Mouse (Mus musculus) forebrain, postnatal 0 days (tissue): ENCODE data around the gene Tppp. TPM values are rescaled to one million over a fixed set of nuclear protein-coding genes. Genes with fewer than 3 reads are reported as not detected.

Source experiments
- ATAC-seq: fragments of 200-750 bp; cut with Nextera tagmentation; 2 replicates; pipeline ENCODE4 v1.8.0; 2017; ENCODE audit warnings: mild to moderate bottlenecking, moderate library complexity
- DNase-seq: peaks from one replicate; pipeline ENCODE4 v3.0.0-alpha.2; 2015
- H3K27ac ChIP-seq: fragments of 300-500 bp; sonication (generic); 2 replicates; pipeline ENCODE4 v1.5.1; 2014; ENCODE audit warnings: low read depth, mild to moderate bottlenecking, antibody characterized with exemption, low read length, moderate library complexity, mixed read lengths
- H3K27me3 ChIP-seq: fragments of 300-500 bp; sonication (generic); 2 replicates; pipeline ENCODE4 v1.6.1; 2014; ENCODE audit warnings: mild to moderate bottlenecking, low read length, mixed read lengths; ENCODE audit not compliant: insufficient read depth
- H3K36me3 ChIP-seq: fragments of 300-500 bp; sonication (generic); 2 replicates; pipeline ENCODE4 v1.6.1; 2014; ENCODE audit warnings: mild to moderate bottlenecking, moderate library complexity; ENCODE audit not compliant: insufficient read depth
- H3K4me1 ChIP-seq: fragments of 300-500 bp; sonication (generic); 2 replicates; pipeline ENCODE4 v1.6.1; 2014; ENCODE audit warnings: antibody characterized with exemption; ENCODE audit not compliant: insufficient read depth
- H3K4me2 ChIP-seq: fragments of 300-500 bp; sonication (generic); 2 replicates; pipeline ENCODE4 v1.6.1; 2014; ENCODE audit warnings: low read depth, mild to moderate bottlenecking, moderate library complexity
- H3K4me3 ChIP-seq: fragments of 300-500 bp; sonication (generic); 2 replicates; pipeline ENCODE4 v1.5.1; 2014; ENCODE audit warnings: low read depth, low read length, mixed read lengths
- H3K9ac ChIP-seq: fragments of 300-500 bp; sonication (generic); 2 replicates; pipeline ENCODE4 v1.6.1; 2014; ENCODE audit warnings: mild to moderate bottlenecking
- H3K9me3 ChIP-seq: fragments of 300-500 bp; sonication (generic); 2 replicates; pipeline ENCODE4 v1.6.1; 2016; ENCODE audit warnings: low read length
- CTCF ChIP-seq: sonication (generic); IDR thresholded peaks from 2 replicates; pipeline ENCODE4 v1.5.1; 2016; ENCODE audit warnings: antibody characterized with exemption, control low read depth, low read depth
- WGBS: fragments of 180-500 bp; shearing (Covaris S2); extraction: QIAGEN DNeasy Blood & Tissue Kit; methylation state at CpG from one replicate; pipeline ENCODE4 v1.1.7; 2014; 5-methylcytosine and 5-hydroxymethylcytosine counted together
- polyA plus RNA-seq: library from polyadenylated mRNA; unstranded; fragments of >200 nt; fragmentation: Nextera tagmentation; extraction: Ambion mirVana; gene quantifications from 2 replicates; pipeline ENCODE4 v1.2.1, GENCODE M21; 2015
- total RNA-seq: library from RNA; depleted of rRNA; stranded (reverse); fragments of >200 nt; gene quantifications from 2 replicates; pipeline ENCODE4 v1.2.3, GENCODE M21; 2014

Gene Tppp
- total and polyA plus RNA-seq, 2 experiments from 2014 or later, result 8.2 to 28.9 TPM

DNA sequence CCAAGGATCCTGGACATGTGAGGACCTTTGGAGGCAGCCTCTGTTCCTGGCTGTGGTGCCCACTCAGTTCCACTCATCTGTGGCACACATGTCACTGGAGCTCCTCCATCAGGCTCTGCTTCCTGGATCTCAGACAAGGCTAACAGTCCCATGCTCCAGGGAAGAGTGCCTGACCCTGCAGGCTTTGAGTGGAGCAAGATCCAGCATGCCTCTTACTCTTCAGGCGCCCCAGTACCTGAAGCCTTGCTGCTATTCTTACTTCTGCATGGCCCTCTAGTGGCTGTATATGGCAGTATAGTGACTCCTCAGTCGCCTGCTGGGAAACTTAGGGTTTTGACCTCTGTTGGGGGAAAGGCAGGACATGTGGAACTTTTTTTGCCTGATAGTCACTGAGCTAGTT, 17.0 kb downstream of the Tppp start:
- 13% methylated on average over 2 of the region's 2 CpGs for WGBS
- Histone ChIP-seq H3K27me3 (no peaks in the 10 kb centered on the region), H3K9me3 (no peaks in the 10 kb centered on the region), H3K9ac (no peak overlapping the region), H3K4me1 (no peaks in the 10 kb centered on the region), H3K4me2 (no peak overlapping the region), H3K4me3 (no peak overlapping the region), H3K36me3 (peaks cover 6% of the 10 kb centered on the region; the same call in 1 of the 2 replicates), H3K27ac (no peak overlapping the region)
- ATAC-seq, result peak; percentile 78
- DNase-seq, result peak; percentile 38
- TF ChIP-seq CTCF, result peak; percentile 80

- no peak overlapping the region for H3K9ac ChIP-seq
- DNase-seq (no peak), ATAC-seq (no peak)
- WGBS, result 67% methylated on average over 2 of the region's 2 CpGs
- TF ChIP-seq CTCF, result no peak
- H3K27ac ChIP-seq, result no peak overlapping the region
- H3K4me3 ChIP-seq, result no peak overlapping the region
- H3K36me3 ChIP-seq, result peaks cover 21% of the 10 kb centered on the region; the same call in 1 of the 2 replicates
- no peaks in the 10 kb centered on the region for H3K4me1 ChIP-seq
- no peaks in the 10 kb centered on the region for H3K27me3 ChIP-seq
- H3K9me3 ChIP-seq, result no peaks in the 10 kb centered on the region
- H3K4me2 ChIP-seq, result no peak overlapping the region
These were observed 18.9 kb downstream of the Tppp start for GRCm38 (mm10) chr13:74028116-74028515.

GRCm38 (mm10) chr13:74029013-74029412, 19.8 kb downstream of the Tppp start:
- 87% methylated on average over 2 of the region's 2 CpGs for WGBS

GRCm38 (mm10) chr13:74030691-74031090, 21.5 kb downstream of the Tppp start:
- no peak overlapping the region for H3K9ac ChIP-seq
- no peak overlapping the region for H3K4me2 ChIP-seq
- no peaks in the 10 kb centered on the region for H3K27me3 ChIP-seq
- H3K27ac ChIP-seq, result no peak overlapping the region
- no peak for DNase-seq
- H3K36me3 ChIP-seq, result peaks cover 25% of the 10 kb centered on the region; the same call in 1 of the 2 replicates
- no peak overlapping the region for H3K4me3 ChIP-seq
- no peaks in the 10 kb centered on the region for H3K4me1 ChIP-seq
- no peak for TF ChIP-seq CTCF
- 88% methylated on average over 7 of the region's 7 CpGs for WGBS
- H3K9me3 ChIP-seq, result no peaks in the 10 kb centered on the region
- no peak for ATAC-seq

More at GRCm38 (mm10) chr13:74029013-74029412, 19.8 kb downstream of the Tppp start:
- no peaks in the 10 kb centered on the region for H3K9me3 ChIP-seq
- peaks cover 22% of the 10 kb centered on the region; the same call in 1 of the 2 replicates for H3K36me3 ChIP-seq
- no peak overlapping the region for H3K4me2 ChIP-seq
- no peak for ATAC-seq
- no peaks in the 10 kb centered on the region for H3K4me1 ChIP-seq
- H3K9ac ChIP-seq, result no peak overlapping the region
- no peak for TF ChIP-seq CTCF
- no peak for DNase-seq
- H3K4me3 ChIP-seq, result no peak overlapping the region
- no peaks in the 10 kb centered on the region for H3K27me3 ChIP-seq
- no peak overlapping the region for H3K27ac ChIP-seq

DNA sequence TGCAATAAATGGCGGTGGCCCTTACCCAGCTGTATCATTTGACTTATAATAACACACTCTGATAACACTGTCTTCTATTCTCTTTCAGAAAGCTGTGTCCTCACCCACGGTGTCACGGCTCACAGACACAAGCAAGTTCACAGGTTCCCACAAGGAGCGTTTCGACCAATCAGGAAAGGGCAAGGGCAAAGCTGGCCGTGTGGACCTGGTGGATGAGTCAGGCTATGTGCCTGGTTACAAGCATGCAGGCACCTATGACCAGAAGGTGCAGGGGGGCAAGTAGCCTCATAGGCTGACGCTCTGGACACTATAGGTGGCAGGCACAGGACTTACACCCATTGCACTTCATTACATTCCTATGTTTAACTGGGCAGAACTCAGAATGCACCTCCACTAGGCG, 21.9 kb downstream of the Tppp start:
- peaks cover 25% of the 10 kb centered on the region; the same call in 1 of the 2 replicates for H3K36me3 ChIP-seq
- WGBS, result 87% methylated on average over 8 of the region's 8 CpGs

DNA sequence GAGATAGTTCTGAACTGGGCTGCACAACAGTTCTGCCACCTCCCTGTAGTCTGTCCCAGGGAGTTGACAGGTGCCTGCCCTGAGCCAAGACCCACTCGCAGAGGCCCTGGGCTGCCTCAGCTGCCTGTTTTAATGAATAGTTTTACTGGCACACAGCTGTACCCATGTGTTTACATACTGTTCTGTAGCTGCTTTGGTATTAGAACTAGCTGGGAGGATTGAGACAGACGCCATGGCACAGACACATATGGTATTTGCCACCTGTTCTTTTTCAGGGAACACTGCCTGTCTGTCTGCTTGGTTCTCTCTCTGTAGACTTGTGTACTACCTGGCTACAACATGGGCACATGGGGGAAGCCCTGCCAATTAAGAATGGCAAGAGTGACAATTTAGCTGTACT, 25.5 kb downstream of the Tppp start:
- H3K4me1 ChIP-seq, result no peaks in the 10 kb centered on the region
- peak; percentile 34; the same call in 1 of the 2 replicates for ATAC-seq
- DNase-seq, result no peak
- TF ChIP-seq CTCF, result no peak
- no peak overlapping the region for H3K4me3 ChIP-seq
- H3K4me2 ChIP-seq, result no peak overlapping the region
- no peak overlapping the region for H3K27ac ChIP-seq
- no peak overlapping the region for H3K9ac ChIP-seq
- 49% methylated on average over 2 of the region's 2 CpGs for WGBS
- H3K36me3 ChIP-seq, result peaks cover 30% of the 10 kb centered on the region
- H3K9me3 ChIP-seq, result no peaks in the 10 kb centered on the region
- H3K27me3 ChIP-seq, result no peaks in the 10 kb centered on the region

More for the DNA sequence above, 21.9 kb downstream of the Tppp start:
- no peak overlapping the region for H3K4me2 ChIP-seq
- no peak overlapping the region for H3K27ac ChIP-seq
- ATAC-seq (no peak), DNase-seq (no peak)
- H3K9me3 ChIP-seq, result no peaks in the 10 kb centered on the region
- no peak overlapping the region for H3K4me3 ChIP-seq
- H3K27me3 ChIP-seq, result no peaks in the 10 kb centered on the region
- H3K4me1 ChIP-seq, result no peaks in the 10 kb centered on the region
- no peak overlapping the region for H3K9ac ChIP-seq
- no peak for TF ChIP-seq CTCF

GRCm38 (mm10) chr13:74035776-74036175, 26.6 kb downstream of the Tppp start:
- Histone ChIP-seq H3K9me3 (no peaks in the 10 kb centered on the region), H3K27ac (no peak overlapping the region), H3K9ac (no peak overlapping the region), H3K36me3 (peaks cover 32% of the 10 kb centered on the region), H3K27me3 (no peaks in the 10 kb centered on the region), H3K4me3 (no peak overlapping the region), H3K4me2 (no peak overlapping the region), H3K4me1 (no peaks in the 10 kb centered on the region)
- no peak for DNase-seq
- TF ChIP-seq CTCF, result no peak
- 90% methylated on average over 2 of the region's 2 CpGs for whole genome bisulfite sequencing
- no peak for ATAC-seq

GRCm38 (mm10) chr13:74039926-74040325, 30.7 kb downstream of the Tppp start:
- H3K4me1 ChIP-seq, result no peaks in the 10 kb centered on the region
- WGBS, result 89% methylated on average over 3 of the region's 3 CpGs
- peaks cover 7% of the 10 kb centered on the region; the same call in 1 of the 2 replicates for H3K36me3 ChIP-seq
- H3K9ac ChIP-seq, result no peak overlapping the region
- no peak for TF ChIP-seq CTCF
- H3K9me3 ChIP-seq, result no peaks in the 10 kb centered on the region
- ATAC-seq (no peak), DNase-seq (no peak)
- H3K4me2 ChIP-seq, result no peak overlapping the region
- H3K27ac ChIP-seq, result no peak overlapping the region
- no peak overlapping the region for H3K4me3 ChIP-seq
- H3K27me3 ChIP-seq, result no peaks in the 10 kb centered on the region
